ENCODE assay signal across 23 mouse cellular contexts in the genomic region with DNA sequence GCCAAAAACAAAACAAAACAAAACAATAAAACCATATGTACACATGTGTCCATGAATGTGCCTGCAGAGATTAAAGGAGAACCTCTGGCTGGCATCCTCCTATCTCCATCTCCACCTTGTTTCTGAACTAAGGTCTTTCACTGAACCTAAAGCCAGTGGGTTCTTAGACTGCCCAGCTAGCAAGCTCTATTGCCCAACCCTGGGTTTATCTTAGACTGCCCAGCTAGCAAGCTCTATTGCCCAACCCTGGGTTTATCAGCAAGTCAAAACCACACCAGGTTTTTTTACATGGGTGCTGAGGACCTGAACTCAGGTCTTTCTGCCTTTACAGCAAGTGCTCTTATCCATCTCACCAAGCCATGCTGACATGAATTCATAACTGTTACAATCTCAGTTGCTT. TPM values are rescaled to one million over a fixed set of nuclear protein-coding genes. Genes with fewer than 3 reads are reported as not detected.
DNase-seq lines count a peak whose midpoint lies in the region; ATAC-seq and TF ChIP-seq lines count a peak whose summit lies in the region.
"Had no signal": no experiment of that assay in that cellular context is flagged by ENCODE, and none has a peak within 500 bp of the region (broad histone marks: within the 10 kb centered on the region; RNA-seq: fewer than 3 reads in every experiment).

No protein-coding gene starts in this region.

- H3K36me3 ChIP-seq in liver, adult 2 months (ENCODE audit: control insufficient read depth, insufficient read depth, low read length) = peaks cover 65% of the 10 kb centered on the region
- H3K36me3 ChIP-seq in liver, embryonic 16.5 days (ENCODE audit: control insufficient read depth, insufficient read depth) = peaks cover 49% of the 10 kb centered on the region
- peaks cover 95% of the 10 kb centered on the region for H3K36me3 ChIP-seq in forebrain, embryonic 10.5 days (replicated peaks)

- intact Hi-C loops in heart, postnatal 14 days (cut with DNase I) = no loop called here

- TF ChIP-seq POLR2A in liver, adult 2 months (IDR thresholded peaks at IDR 0.05; ENCODE audit: extremely low read depth, insufficient read depth, low read length) = no peak

- no peaks in the 10 kb centered on the region for H3K9me3 ChIP-seq in liver, embryonic 16.5 days (replicated peaks; ENCODE audit: control insufficient read depth, low read length)
- H3K9me3 ChIP-seq in forebrain, embryonic 10.5 days = no peaks in the 10 kb centered on the region
- H3K9me3 ChIP-seq: embryonic facial prominence, embryonic 10.5 days; forebrain, embryonic 12.5 days; heart, embryonic 10.5 days; hindbrain, embryonic 15.5 days; kidney, embryonic 15.5 days; limb, embryonic 12.5 days; midbrain, embryonic 10.5 days; stomach, embryonic 15.5 days had no signal

- no peak overlapping the region for H3K9ac ChIP-seq in liver, adult 2 months (ENCODE audit: low read depth, low read length)
- H3K9ac ChIP-seq in liver, embryonic 16.5 days (ENCODE audit: low read depth, low read length) = no peak overlapping the region
- H3K9ac ChIP-seq: forebrain, embryonic 12.5 days; hindbrain, embryonic 15.5 days; kidney, embryonic 15.5 days; limb, embryonic 12.5 days; lung, embryonic 14.5 days; stomach, embryonic 15.5 days had no signal

- TF ChIP-seq CTCF in liver, adult 2 months (IDR thresholded peaks at IDR 0.05; ENCODE audit: low read depth, low read length) = no peak

- no peak overlapping the region for H3K4me2 ChIP-seq in liver, embryonic 16.5 days (ENCODE audit: low read depth, low read length)
- H3K4me2 ChIP-seq: forebrain, embryonic 12.5 days; hindbrain, embryonic 15.5 days; kidney, embryonic 15.5 days; limb, embryonic 12.5 days; lung, embryonic 14.5 days; stomach, embryonic 15.5 days had no signal

- peak; percentile 92 for ATAC-seq in liver, embryonic 16.5 days (ENCODE audit: low read depth)

- no peaks in the 10 kb centered on the region for H3K4me1 ChIP-seq in liver, adult 2 months (ENCODE audit: control insufficient read depth, insufficient read depth, low read length)
- peaks cover 4% of the 10 kb centered on the region for H3K4me1 ChIP-seq in liver, embryonic 16.5 days (ENCODE audit: control insufficient read depth, low read depth, low read length)
- H3K4me1 ChIP-seq in forebrain, embryonic 10.5 days = no peaks in the 10 kb centered on the region
- H3K4me1 ChIP-seq: embryonic facial prominence, embryonic 10.5 days; forebrain, embryonic 12.5 days; heart, embryonic 10.5 days; hindbrain, embryonic 15.5 days; kidney, embryonic 15.5 days; limb, embryonic 12.5 days; midbrain, embryonic 10.5 days; stomach, embryonic 15.5 days had no signal

- no peak overlapping the region for H3K4me3 ChIP-seq in liver, adult 2 months (ENCODE audit: insufficient read depth, low read depth, low read length)
- H3K4me3 ChIP-seq in liver, embryonic 16.5 days (ENCODE audit: low read depth, low read length) = no peak overlapping the region
- H3K4me3 ChIP-seq in forebrain, embryonic 10.5 days = no peak overlapping the region
- H3K4me3 ChIP-seq: embryonic facial prominence, embryonic 10.5 days; forebrain, embryonic 12.5 days; heart, embryonic 10.5 days; hindbrain, embryonic 15.5 days; kidney, embryonic 15.5 days; limb, embryonic 12.5 days; midbrain, embryonic 10.5 days; stomach, embryonic 15.5 days had no signal

- peak; percentile 36 for DNase-seq in heart, adult 11 months
- DNase-seq in heart, postnatal 14 days = no peak
- peak; percentile 42 for DNase-seq in liver, adult 2 months (ENCODE audit: extremely low read depth, low read depth, low spot score)
- no peak for DNase-seq in kidney, adult 11 months
- DNase-seq in right cerebral cortex, adult 2 months (ENCODE audit: low spot score in 2 of 2) = no peak
- no peak for DNase-seq in forebrain, embryonic 10.5 days (ENCODE audit: extremely low spot score, low spot score)
- DNase-seq: cerebellum, adult 2 months; kidney, postnatal 36 days; layer of hippocampus, postnatal 36 days; lung, embryonic 14.5 days; thymus, postnatal 36 days had no signal

- no peaks in the 10 kb centered on the region for H3K27me3 ChIP-seq in liver, adult 2 months (ENCODE audit: control insufficient read depth, insufficient read depth, low read length)
- H3K27me3 ChIP-seq in liver, embryonic 16.5 days (ENCODE audit: control insufficient read depth, insufficient read depth, low read depth, low read length) = no peaks in the 10 kb centered on the region
- H3K27me3 ChIP-seq in forebrain, embryonic 10.5 days (ENCODE audit: poor library complexity, severe bottlenecking) = no peaks in the 10 kb centered on the region
- H3K27me3 ChIP-seq: forebrain, embryonic 12.5 days; hindbrain, embryonic 15.5 days; kidney, embryonic 15.5 days; limb, embryonic 12.5 days; stomach, embryonic 15.5 days had no signal

- no peaks in the 10 kb centered on the region for H3K79me2 ChIP-seq in liver, adult 2 months (ENCODE audit: control insufficient read depth, insufficient read depth, low read length)

- no peak overlapping the region for H3K27ac ChIP-seq in liver, adult 2 months (replicated peaks; ENCODE audit: insufficient read depth, low read depth, low read length)
- no peak overlapping the region for H3K27ac ChIP-seq in liver, embryonic 16.5 days (ENCODE audit: low read length)
- no peak overlapping the region for H3K27ac ChIP-seq in forebrain, embryonic 10.5 days
- H3K27ac ChIP-seq: embryonic facial prominence, embryonic 10.5 days; forebrain, embryonic 12.5 days; heart, embryonic 10.5 days; hindbrain, embryonic 15.5 days; kidney, embryonic 15.5 days; limb, embryonic 12.5 days; midbrain, embryonic 10.5 days; stomach, embryonic 15.5 days had no signal

RNA-seq across cellular contexts. Expression of a gene that starts 17.6 kb away (rescaled TPM):
- 10 to 100 TPM; 27.1 to 31.3 TPM for total RNA-seq in heart, postnatal 14 days (2021)
- total RNA-seq in liver, adult 2 months (2014; rRNA removed) = 30.7 and 43.5 TPM in 2 replicates
- 10.7 and 16.1 TPM in 2 replicates for polyA plus RNA-seq in liver, adult 2 months (2012; rRNA removed)
- 25.7 and 26.2 TPM in 2 replicates for polyA plus RNA-seq in liver, embryonic 16.5 days (2015; fragmentation: Nextera tagmentation; extraction: Ambion mirVana)
- 95.3 and 102 TPM in 2 replicates for polyA plus RNA-seq in forebrain, embryonic 10.5 days (2016; fragmentation: Nextera tagmentation; extraction: Ambion mirVana)

RNA-seq across cellular contexts. Expression of a gene that starts 22.1 kb away (rescaled TPM):
- total RNA-seq in heart, postnatal 14 days (2021) = 10 to 100 TPM; 52.0 to 61.7 TPM
- total RNA-seq in liver, adult 2 months (2014; rRNA removed) = 53.6 and 55.2 TPM in 2 replicates
- 44.1 and 45.0 TPM in 2 replicates for polyA plus RNA-seq in liver, adult 2 months (2012; rRNA removed)
- 48.2 and 59.3 TPM in 2 replicates for polyA plus RNA-seq in liver, embryonic 16.5 days (2015; fragmentation: Nextera tagmentation; extraction: Ambion mirVana)
- 151 and 170 TPM in 2 replicates for polyA plus RNA-seq in forebrain, embryonic 10.5 days (2016; fragmentation: Nextera tagmentation; extraction: Ambion mirVana)

RNA-seq across cellular contexts. Expression of a gene that starts 59.7 kb away (rescaled TPM):
- total RNA-seq in heart, postnatal 14 days (2021) = under 1 TPM in 1 of 2 experiments, not detected in 1; 0.10 TPM
- total RNA-seq in liver, adult 2 months (2014; rRNA removed) = not detected in 2 replicates
- not detected in 2 replicates for polyA plus RNA-seq in liver, adult 2 months (2012; rRNA removed)
- polyA plus RNA-seq in liver, embryonic 16.5 days (2015; fragmentation: Nextera tagmentation; extraction: Ambion mirVana) = not detected in 2 replicates
- not detected in 2 replicates for polyA plus RNA-seq in forebrain, embryonic 10.5 days (2016; fragmentation: Nextera tagmentation; extraction: Ambion mirVana)
- total RNA-seq: gastrocnemius, adult 18-20 months; hematopoietic stem cell, adult 5-6 weeks had no signal
- polyA plus RNA-seq: intestine, embryonic 14.5 days; lung, embryonic 14.5 days; stomach, embryonic 15.5 days had no signal

Comparison
In these comparisons a context has a peak if more than half of its experiments do, and no peak if none do; other contexts are left out.
1. DNase-seq: peak in heart, adult 11 months (single experiment) and liver, adult 2 months (single experiment); none in heart, postnatal 14 days (0 of 2), kidney, adult 11 months (single experiment), right cerebral cortex, adult 2 months (0 of 2) and forebrain, embryonic 10.5 days (single experiment).